Mouse (Mus musculus) neural tube, embryonic 11.5 days (tissue): Measurements from ENCODE around the gene 1810010H24Rik. TPM values are rescaled to one million over a fixed set of nuclear protein-coding genes. Genes with fewer than 3 reads are reported as not detected.
"Not testable (repeated sequence)": the region's sequence is repeated elsewhere in the genome, so short reads cannot be mapped to it uniquely, and the experiment has no call there.

Experiments used
- ATAC-seq: fragments of 200-750 bp; cut with Nextera tagmentation; 2 replicates; pipeline ENCODE4 v1.8.0; 2017; ENCODE audit warnings: moderate number of reproducible peaks, mild to moderate bottlenecking, moderate TSS enrichment, moderate library complexity; ENCODE audit not compliant: insufficient read depth, low FRiP score, low TSS enrichment
- DNase-seq: peaks from one replicate; pipeline ENCODE4 v3.0.0-alpha.2; 2015; ENCODE audit warnings: low spot score
- H3K27ac ChIP-seq: fragments of 300-500 bp; sonication (generic); 2 replicates; pipeline ENCODE4 v1.5.1; 2014; ENCODE audit warnings: low read depth, mild to moderate bottlenecking, low read length
- H3K27me3 ChIP-seq: fragments of 300-500 bp; sonication (generic); 2 replicates; pipeline ENCODE4 v1.6.1; 2014; ENCODE audit warnings: mild to moderate bottlenecking, low read length, mixed read lengths; ENCODE audit not compliant: control insufficient read depth, insufficient read depth
- H3K36me3 ChIP-seq: fragments of 300-500 bp; sonication (generic); 2 replicates; pipeline ENCODE4 v1.6.1; 2014; ENCODE audit warnings: mild to moderate bottlenecking, low read length, moderate library complexity, mixed read lengths; ENCODE audit not compliant: control insufficient read depth, insufficient read depth
- H3K4me1 ChIP-seq: fragments of 300-500 bp; sonication (generic); 2 replicates; pipeline ENCODE4 v1.6.1; 2014; ENCODE audit warnings: low read length, mixed read lengths; ENCODE audit not compliant: control insufficient read depth, insufficient read depth
- H3K4me2 ChIP-seq: fragments of 300-500 bp; sonication (generic); 2 replicates; pipeline ENCODE4 v1.6.1; 2014; ENCODE audit warnings: low read depth, mild to moderate bottlenecking, moderate library complexity
- H3K4me3 ChIP-seq: fragments of 300-500 bp; sonication (generic); 2 replicates; pipeline ENCODE4 v1.5.1; 2014; ENCODE audit warnings: low read depth, low read length
- H3K9ac ChIP-seq: fragments of 300-500 bp; sonication (generic); 2 replicates; pipeline ENCODE4 v1.6.1; 2014; ENCODE audit warnings: mild to moderate bottlenecking, low read length
- H3K9me3 ChIP-seq: fragments of 300-500 bp; sonication (generic); 2 replicates; pipeline ENCODE4 v1.6.1; 2016; ENCODE audit warnings: low read length; ENCODE audit not compliant: control insufficient read depth
- WGBS: fragments of 180-500 bp; shearing (Covaris S2); extraction: QIAGEN DNeasy Blood & Tissue Kit; methylation state at CpG from one replicate; pipeline ENCODE4 v1.1.7; 2014; 5-methylcytosine and 5-hydroxymethylcytosine counted together
- polyA plus RNA-seq: library from polyadenylated mRNA; unstranded; fragments of >200 nt; fragmentation: Nextera tagmentation; extraction: Ambion mirVana; gene quantifications from 2 replicates; pipeline ENCODE4 v1.2.1, GENCODE M21; 2014

The 1810010H24Rik gene
- polyA plus RNA-seq, 1 experiment from 2014 or later = 4.5 TPM

- Histone ChIP-seq H3K4me1 (no peaks in the 10 kb centered on the region), H3K36me3 (no peaks in the 10 kb centered on the region), H3K4me3 (no peak overlapping the region), H3K27ac (no peak overlapping the region), H3K27me3 (no peaks in the 10 kb centered on the region), H3K4me2 (no peak overlapping the region), H3K9ac (no peak overlapping the region), H3K9me3 (no peaks in the 10 kb centered on the region)
- DNase-seq = no peak
- WGBS = 77% methylated on average over 7 of the region's 7 CpGs
- no peak for ATAC-seq
These were observed 14.3 kb upstream of the 1810010H24Rik start for GRCm38 (mm10) chr11:107011171-107011570.

DNA sequence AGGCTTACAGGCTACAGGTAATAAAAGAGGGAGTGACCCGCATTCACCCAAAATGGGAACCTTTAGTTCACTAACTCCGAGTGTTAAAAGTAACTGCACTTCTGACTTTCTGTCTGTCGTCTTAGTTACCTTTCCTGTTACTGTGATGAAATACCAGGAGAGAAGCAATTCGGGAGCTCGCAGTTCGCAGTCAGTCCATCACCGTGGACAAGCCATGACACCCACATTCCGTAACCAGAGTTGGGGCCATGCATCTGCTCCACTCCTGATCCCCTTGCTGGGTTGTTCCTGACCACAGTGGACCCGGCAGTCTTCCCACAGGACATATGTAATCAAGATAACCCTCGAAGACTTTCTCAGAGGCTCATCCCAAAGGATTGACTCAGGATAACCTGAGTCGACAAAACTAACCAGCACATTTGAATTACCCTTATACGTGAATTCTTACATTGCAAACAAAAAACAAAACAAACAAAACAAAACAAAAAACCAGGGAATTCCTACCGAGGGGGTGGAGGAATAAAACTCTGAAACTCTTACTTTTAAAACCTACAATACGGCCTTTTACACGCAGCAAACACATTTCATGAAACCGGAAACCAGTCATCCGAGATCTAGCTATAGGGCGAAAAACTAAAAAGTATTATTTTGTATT, 13.7 kb upstream of the 1810010H24Rik start:
- WGBS = 35% methylated on average over 18 of the region's 18 CpGs
- Histone ChIP-seq H3K9ac (peak overlapping the region; percentile 79), H3K4me1 (no peaks in the 10 kb centered on the region), H3K36me3 (no peaks in the 10 kb centered on the region), H3K27me3 (no peaks in the 10 kb centered on the region), H3K9me3 (no peaks in the 10 kb centered on the region), H3K4me3 (peak overlapping the region; percentile 55), H3K4me2 (peak overlapping the region; percentile 48), H3K27ac (peak overlapping the region; percentile 76)
- ATAC-seq (no peak), DNase-seq (no peak)

GRCm38 (mm10) chr11:107012324-107013017, 13.0 kb upstream of the 1810010H24Rik start:
- no peaks in the 10 kb centered on the region for H3K36me3 ChIP-seq
- under 1% methylated on average over 37 of the region's 37 CpGs for whole genome bisulfite sequencing
- peak overlapping the region; percentile 76 for H3K27ac ChIP-seq
- no peaks in the 10 kb centered on the region for H3K4me1 ChIP-seq
- no peaks in the 10 kb centered on the region for H3K27me3 ChIP-seq
- peak overlapping the region; percentile 48 for H3K4me2 ChIP-seq
- ATAC-seq = peak; percentile 95
- peak overlapping the region; percentile 55 for H3K4me3 ChIP-seq
- H3K9me3 ChIP-seq = no peaks in the 10 kb centered on the region
- DNase-seq = peak; percentile 98
- peak overlapping the region; percentile 79 for H3K9ac ChIP-seq

DNA sequence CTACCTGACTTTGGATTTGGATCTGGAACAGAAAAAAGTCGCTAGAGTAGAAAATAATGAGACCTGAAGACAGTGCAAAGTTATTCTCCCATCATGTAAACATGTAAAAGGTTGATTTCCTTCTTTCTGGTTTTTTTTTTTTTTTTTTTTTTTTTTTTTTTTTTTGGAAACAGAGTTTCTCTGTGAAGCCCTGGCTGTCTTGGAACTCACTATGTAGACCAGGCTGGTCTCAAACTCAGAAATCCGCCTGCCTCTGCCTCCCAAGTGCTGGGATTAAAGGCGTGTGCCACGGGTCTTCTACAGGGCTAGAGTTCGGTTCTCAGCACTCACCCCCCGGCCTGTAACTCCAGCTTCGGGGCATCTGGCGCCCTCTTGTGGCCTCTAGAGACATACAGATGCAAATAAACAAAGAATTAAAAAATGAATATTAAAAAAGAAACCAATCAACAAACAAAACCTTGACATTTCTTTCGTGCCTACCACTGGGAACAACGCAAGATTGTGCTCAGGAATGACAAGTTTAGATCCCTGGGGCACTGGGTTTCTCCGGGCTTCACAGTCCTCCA, 11.4 kb upstream of the 1810010H24Rik start:
- WGBS = 80% methylated on average over 11 of the region's 11 CpGs
- no peak for ATAC-seq

DNA sequence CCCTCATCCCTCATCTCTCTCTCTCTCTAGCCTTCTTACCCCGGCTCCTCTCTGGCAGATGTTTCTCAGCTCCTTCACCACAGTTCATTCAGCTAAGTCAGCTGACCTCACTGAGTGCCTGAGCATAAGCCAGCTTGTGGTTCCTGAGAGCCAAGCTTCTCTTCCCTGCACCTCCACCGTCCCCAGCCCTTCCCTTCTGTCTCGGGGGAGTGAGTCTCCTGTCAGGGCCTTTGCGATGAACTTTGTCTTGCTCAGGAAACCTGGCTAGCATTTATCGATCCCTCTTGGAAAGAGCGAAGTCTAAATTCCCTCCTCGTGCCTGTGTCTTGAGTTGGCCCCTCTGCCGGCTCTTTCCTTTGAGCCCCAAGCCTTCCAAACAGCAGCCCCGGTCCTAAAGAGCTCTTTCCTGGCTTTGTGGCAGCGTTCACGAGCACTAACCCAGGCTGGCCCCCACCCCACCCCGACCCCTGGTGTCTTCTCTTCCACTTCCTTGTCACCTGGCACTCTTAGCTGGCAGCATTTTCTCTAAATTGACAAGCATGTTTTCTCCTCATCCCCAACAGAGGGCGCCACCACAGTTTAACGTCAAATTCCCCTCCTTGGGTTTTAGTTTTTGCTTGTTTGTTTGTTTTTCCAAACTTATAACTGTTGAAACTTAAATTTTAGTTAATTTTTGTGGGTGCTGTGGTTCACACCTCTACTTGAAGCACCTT, 10.7 kb upstream of the 1810010H24Rik start:
- H3K36me3 ChIP-seq = no peaks in the 10 kb centered on the region
- H3K9me3 ChIP-seq = no peaks in the 10 kb centered on the region
- no peak overlapping the region for H3K4me2 ChIP-seq
- H3K9ac ChIP-seq = no peak overlapping the region
- no peak for ATAC-seq
- DNase-seq = no peak
- no peak overlapping the region for H3K27ac ChIP-seq
- no peaks in the 10 kb centered on the region for H3K4me1 ChIP-seq
- H3K4me3 ChIP-seq = no peak overlapping the region
- H3K27me3 ChIP-seq = no peaks in the 10 kb centered on the region
- 46% methylated on average over 14 of the region's 14 CpGs for WGBS

More for the DNA sequence above, 11.4 kb upstream of the 1810010H24Rik start:
- no peaks in the 10 kb centered on the region for H3K36me3 ChIP-seq
- no peaks in the 10 kb centered on the region for H3K4me1 ChIP-seq
- H3K4me2 ChIP-seq = no peak overlapping the region
- H3K9me3 ChIP-seq = no peaks in the 10 kb centered on the region
- no peak for DNase-seq
- H3K9ac ChIP-seq = no peak overlapping the region
- no peak overlapping the region for H3K4me3 ChIP-seq
- H3K27me3 ChIP-seq = no peaks in the 10 kb centered on the region
- no peak overlapping the region for H3K27ac ChIP-seq

DNA sequence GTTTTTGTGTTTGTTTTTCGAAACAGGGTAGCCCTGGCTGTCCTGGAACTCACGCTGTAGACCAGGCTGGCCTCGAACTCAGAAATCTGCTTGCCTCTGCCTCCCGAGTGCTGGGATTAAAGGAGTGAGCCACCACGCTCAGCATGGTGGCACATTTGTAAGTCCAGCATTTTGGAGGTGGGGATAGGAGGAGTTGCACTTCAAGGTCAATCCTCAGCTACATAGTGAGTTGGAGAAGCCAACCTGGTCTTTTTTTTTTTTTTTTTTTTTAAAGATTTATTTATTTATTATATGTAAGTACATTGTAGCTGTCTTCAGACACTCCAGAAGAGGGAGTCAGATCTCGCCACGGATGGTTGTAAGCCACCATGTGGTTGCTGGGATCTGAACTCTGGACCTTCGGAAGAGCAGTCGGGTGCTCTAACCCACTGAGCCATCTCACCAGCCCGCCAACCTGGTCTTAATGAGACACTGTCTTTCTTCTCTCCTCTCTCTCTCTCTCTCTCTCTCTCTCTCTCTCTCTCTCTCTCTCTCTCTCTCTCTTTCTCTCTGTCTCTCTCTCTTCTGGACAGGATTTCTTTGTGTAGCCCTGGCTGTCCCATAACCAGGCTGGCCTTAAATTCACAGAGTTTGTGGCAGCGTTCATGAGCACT, 9.8 kb upstream of the 1810010H24Rik start:
- ATAC-seq, H3K27ac ChIP-seq: not testable (repeated sequence)

DNA sequence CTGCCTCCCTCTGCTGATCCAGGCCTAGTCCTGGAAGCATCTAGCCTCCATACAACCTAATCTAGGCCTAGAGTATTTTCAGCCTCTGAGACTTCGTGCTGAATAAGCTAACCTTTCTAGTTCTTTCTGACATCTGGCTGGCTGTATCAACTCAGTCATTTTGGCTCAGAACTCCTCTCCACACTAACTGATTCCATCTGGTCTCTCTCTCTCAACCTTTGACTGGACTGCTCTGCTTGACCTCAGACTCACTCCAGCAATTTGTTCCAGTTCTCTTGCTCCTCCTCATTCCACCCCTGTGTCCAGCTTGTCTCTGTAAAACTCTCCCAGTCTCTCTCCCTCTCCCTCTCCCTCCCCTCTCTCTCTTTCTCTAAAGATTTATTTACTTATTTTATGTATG, 8.6 kb upstream of the 1810010H24Rik start:
- Histone ChIP-seq H3K36me3 (no peaks in the 10 kb centered on the region), H3K27me3 (no peaks in the 10 kb centered on the region), H3K4me3 (no peak overlapping the region), H3K9me3 (no peaks in the 10 kb centered on the region), H3K27ac (no peak overlapping the region), H3K4me2 (no peak overlapping the region), H3K4me1 (no peaks in the 10 kb centered on the region), H3K9ac (no peak overlapping the region)
- no peak for DNase-seq
- ATAC-seq = no peak
- 42% methylated on average over 1 of the region's 1 CpGs for WGBS

More for the DNA sequence above, 9.8 kb upstream of the 1810010H24Rik start:
- not testable (repeated sequence) for H3K4me1 ChIP-seq, H3K4me2 ChIP-seq, H3K4me3 ChIP-seq, H3K36me3 ChIP-seq, H3K9ac ChIP-seq, DNase-seq, H3K9me3 ChIP-seq, H3K27me3 ChIP-seq
- 73% methylated on average over 11 of the region's 11 CpGs for WGBS

GRCm38 (mm10) chr11:107017339-107017886, 8.1 kb upstream of the 1810010H24Rik start:
- ATAC-seq = no peak

More at GRCm38 (mm10) chr11:107017339-107017886, 8.1 kb upstream of the 1810010H24Rik start:
- Histone ChIP-seq H3K27me3 (no peaks in the 10 kb centered on the region), H3K4me2 (no peak overlapping the region), H3K4me3 (no peak overlapping the region), H3K9me3 (no peaks in the 10 kb centered on the region), H3K4me1 (no peaks in the 10 kb centered on the region), H3K27ac (no peak overlapping the region), H3K9ac (no peak overlapping the region), H3K36me3 (no peaks in the 10 kb centered on the region)
- WGBS = 64% methylated on average over 6 of the region's 6 CpGs
- DNase-seq = no peak
